Mouse (Mus musculus) midbrain, embryonic 11.5 days (tissue): Measurements from ENCODE around the gene Apmap. TPM values are rescaled to one million over a fixed set of nuclear protein-coding genes. Genes with fewer than 3 reads are reported as not detected.

Source experiments
- ATAC-seq: fragments of 200-750 bp; cut with Nextera tagmentation; 2 replicates; pipeline ENCODE4 v1.8.0; 2017; ENCODE audit warnings: moderate TSS enrichment, moderate library complexity; ENCODE audit not compliant: low FRiP score
- DNase-seq: peaks from one replicate; pipeline ENCODE4 v3.0.0; 2015; ENCODE audit warnings: low spot score; ENCODE audit errors: missing footprints
- H3K27ac ChIP-seq: fragments of 300-500 bp; sonication (generic); 2 replicates; pipeline ENCODE4 v1.5.1; 2014; ENCODE audit warnings: low read depth, low read length
- H3K27me3 ChIP-seq: fragments of 300-500 bp; sonication (generic); 2 replicates; pipeline ENCODE4 v1.6.1; 2014; ENCODE audit warnings: mild to moderate bottlenecking, low read length, moderate library complexity, mixed read lengths; ENCODE audit not compliant: control insufficient read depth, insufficient read depth
- H3K36me3 ChIP-seq: fragments of 300-500 bp; sonication (generic); 2 replicates; pipeline ENCODE4 v1.6.1; 2014; ENCODE audit warnings: mild to moderate bottlenecking, low read length, moderate library complexity, mixed read lengths; ENCODE audit not compliant: control insufficient read depth, insufficient read depth
- H3K4me1 ChIP-seq: fragments of 300-500 bp; sonication (generic); 2 replicates; pipeline ENCODE4 v1.6.1; 2014; ENCODE audit warnings: low read length; ENCODE audit not compliant: control insufficient read depth, insufficient read depth
- H3K4me2 ChIP-seq: fragments of 300-500 bp; sonication (generic); 2 replicates; pipeline ENCODE4 v1.6.1; 2014; ENCODE audit warnings: mild to moderate bottlenecking, moderate library complexity
- H3K4me3 ChIP-seq: fragments of 300-500 bp; sonication (generic); 2 replicates; pipeline ENCODE4 v1.5.1; 2014; ENCODE audit warnings: low read depth, low read length
- H3K9ac ChIP-seq: fragments of 300-500 bp; sonication (generic); 2 replicates; pipeline ENCODE4 v1.6.1; 2014; ENCODE audit warnings: low read length
- H3K9me3 ChIP-seq: fragments of 300-500 bp; sonication (generic); 2 replicates; pipeline ENCODE4 v1.6.1; 2016; ENCODE audit warnings: low read length; ENCODE audit not compliant: control insufficient read depth
- WGBS: fragments of 180-500 bp; shearing (Covaris S2); extraction: QIAGEN DNeasy Blood & Tissue Kit; methylation state at CpG from one replicate; pipeline ENCODE4 v1.1.7; 2014; 5-methylcytosine and 5-hydroxymethylcytosine counted together
- polyA plus RNA-seq: library from polyadenylated mRNA; unstranded; fragments of >200 nt; fragmentation: Nextera tagmentation; extraction: Ambion mirVana; gene quantifications from 2 replicates; pipeline ENCODE4 v1.2.1, GENCODE M21; 2014

The Apmap gene
- polyA plus RNA-seq, result 36.9 and 37.7 TPM in 2 replicates

GRCm38 (mm10) chr2:150608087-150608799, at the start of gene Apmap:
TSS of gene Apmap (minus strand) at chr2:150608567.
- Histone ChIP-seq H3K9ac (peak within 1 kb of the TSS; percentile 66), H3K4me2 (peak within 1 kb of the TSS; percentile 63), H3K9me3 (no peaks in the 10 kb centered on the region), H3K36me3 (no peaks in the 10 kb centered on the region), H3K27ac (no peak within 1 kb of the TSS), H3K27me3 (no peaks in the 10 kb centered on the region), H3K4me1 (peaks cover 7% of the 10 kb centered on the region), H3K4me3 (peak within 1 kb of the TSS; percentile 66)
- peak; percentile 99 for DNase-seq
- peak; percentile 99 for ATAC-seq
- under 1% methylated on average over 42 of the region's 42 CpGs for WGBS

GRCm38 (mm10) chr2:150656975-150657768, 48.8 kb upstream of the Apmap start:
- Histone ChIP-seq H3K27ac (peak overlapping the region; percentile 56), H3K9ac (no peak overlapping the region), H3K36me3 (no peaks in the 10 kb centered on the region; the same call in 1 of the 2 replicates), H3K4me1 (peaks cover 3% of the 10 kb centered on the region), H3K27me3 (no peaks in the 10 kb centered on the region), H3K4me3 (no peak overlapping the region), H3K4me2 (no peak overlapping the region), H3K9me3 (no peaks in the 10 kb centered on the region)
- DNase-seq, result peak; percentile 85
- peak; percentile 90 for ATAC-seq
- WGBS, result 47% methylated on average over 8 of the region's 8 CpGs

DNA sequence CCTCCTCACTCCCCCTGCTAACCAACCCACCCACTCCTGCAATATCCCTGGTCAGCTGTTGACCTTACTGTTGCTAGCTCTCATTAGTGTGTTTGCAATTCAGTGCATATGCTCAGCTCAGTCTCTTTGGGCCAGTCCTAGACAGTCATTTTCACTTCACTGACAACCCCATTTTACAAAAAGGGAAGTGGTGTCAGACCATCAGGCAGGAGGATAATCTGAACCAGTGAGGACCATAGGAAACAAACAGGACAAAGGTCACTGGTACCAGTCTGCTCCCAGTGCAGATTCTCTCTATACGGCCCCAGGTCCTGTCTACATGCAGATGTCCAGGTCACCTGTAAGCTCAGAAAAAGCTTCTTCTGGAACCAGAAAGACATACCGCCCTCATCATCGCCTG, 47.7 kb upstream of the Apmap start:
- WGBS, result 96% methylated on average over 3 of the region's 3 CpGs
- Histone ChIP-seq H3K4me2 (no peak overlapping the region), H3K36me3 (no peaks in the 10 kb centered on the region; the same call in 1 of the 2 replicates), H3K9ac (no peak overlapping the region), H3K27ac (peak overlapping the region; percentile 1; the same call in 1 of the 2 replicates), H3K4me1 (peaks cover 4% of the 10 kb centered on the region), H3K27me3 (no peaks in the 10 kb centered on the region), H3K4me3 (no peak overlapping the region), H3K9me3 (no peaks in the 10 kb centered on the region)
- no peak for DNase-seq
- ATAC-seq, result no peak

DNA sequence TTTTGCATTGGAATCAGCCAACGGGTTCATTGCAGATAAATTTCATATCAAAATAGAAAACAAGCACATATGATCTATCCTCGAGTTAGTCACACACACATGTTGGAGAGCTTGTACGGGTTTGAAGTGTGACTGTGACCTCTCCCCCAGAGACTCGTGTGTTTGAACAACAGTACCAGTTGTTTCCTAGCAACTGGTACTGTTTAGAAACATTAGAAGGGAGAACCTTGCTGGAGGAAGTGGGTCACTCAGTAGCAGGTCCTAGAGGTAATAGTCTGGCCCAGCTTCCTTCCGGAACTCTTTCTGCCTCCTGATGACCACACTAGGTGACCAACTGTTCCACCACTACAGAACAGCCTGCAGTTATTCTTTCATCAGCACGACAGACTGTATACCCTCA, 46.9 kb upstream of the Apmap start:
- Histone ChIP-seq H3K4me3 (no peak overlapping the region), H3K9ac (no peak overlapping the region), H3K4me1 (peaks cover 13% of the 10 kb centered on the region), H3K9me3 (no peaks in the 10 kb centered on the region), H3K4me2 (no peak overlapping the region), H3K27ac (no peak overlapping the region), H3K27me3 (no peaks in the 10 kb centered on the region), H3K36me3 (no peaks in the 10 kb centered on the region; the same call in 1 of the 2 replicates)
- WGBS, result 88% methylated on average over 6 of the region's 6 CpGs
- ATAC-seq (no peak), DNase-seq (no peak)

DNA sequence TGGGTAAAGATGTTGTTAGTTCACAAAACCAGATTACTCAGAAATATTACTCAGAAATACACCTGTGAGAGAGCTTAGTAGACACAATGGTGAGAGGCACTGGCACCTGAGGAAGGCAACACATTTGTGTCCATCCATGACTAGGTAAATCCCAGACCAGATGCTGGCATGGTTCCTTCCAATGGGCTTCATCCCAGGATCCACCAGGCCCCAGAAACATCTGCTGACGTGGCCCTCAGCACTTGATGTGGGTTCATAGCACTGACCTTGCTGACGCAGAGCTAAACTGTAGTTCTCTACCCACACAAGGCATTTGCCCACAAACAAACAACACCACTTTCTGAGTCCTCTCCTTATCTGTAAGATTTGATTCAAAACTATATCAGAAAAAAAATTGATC, 46.4 kb upstream of the Apmap start:
- Histone ChIP-seq H3K4me2 (no peak overlapping the region), H3K9ac (no peak overlapping the region), H3K4me1 (peaks cover 17% of the 10 kb centered on the region), H3K27ac (no peak overlapping the region), H3K36me3 (no peaks in the 10 kb centered on the region; the same call in 1 of the 2 replicates), H3K27me3 (no peaks in the 10 kb centered on the region), H3K9me3 (no peaks in the 10 kb centered on the region), H3K4me3 (no peak overlapping the region)
- DNase-seq (no peak), ATAC-seq (no peak)
- 91% methylated on average over 2 of the region's 2 CpGs for WGBS

DNA sequence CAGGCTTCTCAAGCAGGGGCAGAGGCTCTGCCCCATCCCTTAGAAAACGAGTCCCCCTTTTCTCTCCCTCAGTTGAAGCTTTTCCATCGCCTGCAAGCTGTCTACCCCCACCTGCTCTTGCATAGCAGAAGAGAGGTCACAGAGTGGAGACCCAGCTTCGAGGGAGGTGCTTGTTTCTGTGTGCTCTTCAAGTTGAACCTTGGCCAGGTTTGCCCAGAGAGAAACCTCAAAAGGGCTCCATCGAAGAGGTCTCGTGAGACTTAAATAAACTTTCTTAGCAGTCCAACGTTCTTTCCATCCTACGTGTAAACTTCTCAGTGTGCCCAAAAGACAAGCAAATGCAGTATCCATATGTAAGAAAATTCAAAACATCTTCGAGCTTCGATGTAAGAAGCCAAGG, 43.0 kb upstream of the Apmap start:
- 66% methylated on average over 9 of the region's 9 CpGs for WGBS
- DNase-seq, result peak; percentile 84
- Histone ChIP-seq H3K27ac (no peak overlapping the region), H3K27me3 (no peaks in the 10 kb centered on the region), H3K4me2 (no peak overlapping the region), H3K4me3 (no peak overlapping the region), H3K9me3 (no peaks in the 10 kb centered on the region), H3K36me3 (no peaks in the 10 kb centered on the region), H3K9ac (no peak overlapping the region), H3K4me1 (peaks cover 16% of the 10 kb centered on the region)
- no peak for ATAC-seq

DNA sequence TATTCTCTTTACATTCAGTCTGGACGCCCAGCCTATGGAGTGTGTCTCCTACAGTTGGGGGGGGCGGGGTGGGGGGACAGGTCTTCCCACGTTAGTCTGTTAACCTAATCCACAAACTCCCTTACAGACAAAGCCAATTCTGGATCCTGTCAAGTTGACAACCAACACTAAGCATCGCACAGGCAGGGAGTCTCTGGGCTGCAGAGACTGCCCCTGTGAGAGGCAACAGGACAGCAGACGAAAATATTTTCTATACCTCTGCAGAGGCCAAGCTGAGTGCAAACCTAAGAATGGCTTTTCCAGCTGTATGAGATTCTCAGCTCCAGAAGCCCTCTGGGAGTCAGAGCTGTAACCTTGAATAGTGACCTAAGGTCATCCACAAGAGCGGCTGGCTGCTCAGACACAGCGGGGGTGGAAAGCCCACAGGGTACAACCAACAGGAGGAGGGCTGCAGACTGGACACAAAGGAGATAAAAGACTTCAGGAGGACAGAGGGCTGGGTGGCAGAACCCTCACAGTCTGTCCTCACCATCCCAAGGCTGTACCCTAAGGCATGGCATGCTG, 42.2 kb upstream of the Apmap start:
- H3K4me3 ChIP-seq, result no peak overlapping the region
- no peaks in the 10 kb centered on the region for H3K9me3 ChIP-seq
- DNase-seq (peak; percentile 86), ATAC-seq (peak; percentile 71)
- peak overlapping the region; percentile 7; the same call in 1 of the 2 replicates for H3K9ac ChIP-seq
- H3K27me3 ChIP-seq, result no peaks in the 10 kb centered on the region
- WGBS, result 7% methylated on average over 7 of the region's 7 CpGs
- peaks cover 16% of the 10 kb centered on the region for H3K4me1 ChIP-seq
- H3K36me3 ChIP-seq, result no peaks in the 10 kb centered on the region
- no peak overlapping the region for H3K4me2 ChIP-seq
- H3K27ac ChIP-seq, result peak overlapping the region; percentile 6; the same call in 1 of the 2 replicates

- Histone ChIP-seq H3K4me1 (peaks cover 16% of the 10 kb centered on the region), H3K27me3 (no peaks in the 10 kb centered on the region)
Measured at GRCm38 (mm10) chr2:150648300-150648895, 40.0 kb upstream of the Apmap start.

More at GRCm38 (mm10) chr2:150648300-150648895, 40.0 kb upstream of the Apmap start:
- DNase-seq (no peak), ATAC-seq (no peak)
- Histone ChIP-seq H3K36me3 (no peaks in the 10 kb centered on the region), H3K9ac (no peak overlapping the region), H3K4me2 (no peak overlapping the region), H3K27ac (no peak overlapping the region), H3K4me3 (no peak overlapping the region), H3K9me3 (no peaks in the 10 kb centered on the region)
- whole genome bisulfite sequencing, result 59% methylated on average over 13 of the region's 13 CpGs
